Mouse (Mus musculus): ENCODE measurements around the gene Psd.

DNA sequence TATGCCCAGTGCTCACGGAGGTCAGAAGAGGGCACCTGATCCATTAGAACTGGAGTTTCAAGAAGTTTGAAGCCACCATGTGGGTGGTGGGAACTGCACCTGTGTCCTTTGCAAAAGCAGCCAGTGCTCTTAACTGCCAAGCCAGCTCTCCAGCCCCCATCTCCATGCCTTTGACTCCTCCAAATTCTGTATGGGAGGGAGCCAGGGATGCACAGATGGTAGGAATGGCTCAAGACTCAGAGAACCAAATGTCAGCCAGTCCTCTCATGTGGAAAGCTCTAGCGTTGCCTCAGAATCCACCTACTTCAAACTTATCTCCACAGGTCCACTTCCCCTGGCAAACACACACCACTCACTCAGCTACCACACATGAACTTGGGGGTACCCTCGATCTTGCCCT, 7.0 kb upstream of the Psd start:
- TF ChIP-seq CTCF (IDR thresholded peaks at IDR 0.05; ENCODE audit: borderline replicate concordance, extremely low read depth, insufficient read depth, insufficient read length), result no peak
- no peak for TF ChIP-seq POLR2A (IDR thresholded peaks at IDR 0.05; ENCODE audit: borderline replicate concordance, extremely low read depth, insufficient read depth, insufficient read length, poor library complexity, severe bottlenecking)
